Mouse (Mus musculus) thymus, postnatal 14 days (tissue): ENCODE data around the gene Flt3l.
A peak's percentile ranks its signal among the peaks of the same experiment; 100 is the strongest.

Source experiments
- DNase-seq: peaks from one replicate; pipeline ENCODE4 v3.0.0; 2021

Flt3l gene

DNA sequence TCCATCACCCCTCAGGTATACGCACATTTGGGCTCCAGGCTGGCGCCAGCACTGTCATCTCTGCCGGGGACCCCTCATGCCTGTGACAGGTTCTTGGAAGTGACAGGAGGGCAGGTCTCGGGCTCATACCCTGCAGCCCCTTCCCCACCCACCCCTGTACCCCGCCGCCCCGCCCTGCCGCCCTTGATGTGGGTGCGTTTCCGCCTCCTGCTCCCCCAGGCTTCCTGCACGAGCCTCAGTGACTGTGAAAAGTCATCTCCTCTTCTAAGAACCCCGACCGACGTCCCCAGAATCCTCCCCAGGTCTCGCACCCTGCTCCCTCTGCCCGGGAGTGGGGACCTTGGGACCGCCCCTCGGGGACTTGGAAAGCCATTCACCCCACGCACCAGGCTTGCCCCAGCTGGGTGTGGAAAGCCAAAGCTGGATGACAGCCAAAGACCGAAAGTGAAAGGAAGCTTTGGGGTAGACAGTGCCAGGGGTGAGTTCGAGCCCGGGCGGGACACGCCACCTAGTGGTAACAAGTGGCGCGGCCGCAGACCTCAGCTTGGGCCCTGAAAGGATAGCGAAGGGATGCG, at the start of gene Flt3l, which contains the start of gene Gm45713:
Gene Flt3l (minus strand): TSS at position 440 of the 575 bp plus-strand sequence.
Gene Gm45713 (minus strand): TSS at position 239 of the 575 bp plus-strand sequence.
- peak; percentile 91 for DNase-seq

DNA sequence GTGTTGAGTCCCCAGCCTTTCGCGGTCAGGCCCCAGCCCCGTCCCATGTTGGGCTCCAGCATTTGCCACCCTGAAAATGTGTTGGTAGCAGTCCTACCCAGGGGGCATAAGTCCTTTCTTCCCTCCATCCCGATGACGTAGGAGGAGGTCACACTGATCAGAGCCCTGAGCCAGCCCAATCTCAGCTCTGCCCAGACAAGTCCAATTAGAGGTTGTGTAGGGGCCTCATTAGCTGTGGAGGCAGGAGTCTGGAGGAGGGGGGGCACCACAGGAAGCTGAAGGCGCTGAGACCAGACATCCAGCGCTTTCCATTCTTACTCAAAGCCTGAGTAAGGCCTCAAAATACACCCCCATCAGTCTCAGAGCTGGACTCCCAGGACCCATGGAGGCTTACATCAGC, 49.7 kb upstream of the Flt3l start:
- DNase-seq, result no peak

DNA sequence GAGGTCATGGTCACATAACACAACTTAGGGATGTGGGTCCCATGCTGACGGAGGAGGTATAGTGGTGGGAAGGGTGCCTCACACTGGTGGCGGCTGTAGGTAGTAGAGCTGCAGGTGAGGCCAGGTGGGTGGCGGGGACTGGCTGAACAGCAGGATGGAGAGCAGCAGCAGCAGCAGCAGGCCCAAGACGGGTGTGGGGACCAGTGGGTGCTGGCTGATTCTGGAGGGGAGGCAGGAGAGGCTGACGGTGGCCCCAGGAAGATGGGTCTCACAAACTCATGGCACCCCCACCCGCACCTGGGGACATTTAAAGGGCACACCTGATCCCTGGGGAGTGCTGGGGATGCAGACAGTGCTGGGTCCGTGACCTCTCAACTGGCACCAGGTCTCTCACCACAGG, 47.4 kb upstream of the Flt3l start:
- DNase-seq, result no peak

DNA sequence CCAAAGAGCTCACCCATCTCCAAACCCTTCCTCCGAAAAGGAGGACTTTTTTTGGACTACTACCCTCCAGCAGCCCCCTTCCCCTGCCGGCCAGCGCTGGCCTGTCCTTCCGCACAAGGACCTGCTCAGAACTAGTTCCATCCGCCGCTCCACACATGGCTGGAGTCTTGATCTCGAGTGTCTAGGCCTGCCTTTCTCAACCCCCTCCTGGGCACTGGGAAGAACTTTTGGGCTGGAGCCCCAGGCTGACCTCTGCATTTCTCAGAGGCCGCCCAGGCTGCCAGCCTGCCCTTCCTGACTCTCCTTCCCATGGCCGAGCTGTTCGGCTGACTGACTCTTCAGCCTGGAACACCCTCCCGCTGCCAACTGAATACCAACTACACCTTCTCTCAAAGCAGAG, 46.4 kb upstream of the Flt3l start:
- DNase-seq, result no peak

DNA sequence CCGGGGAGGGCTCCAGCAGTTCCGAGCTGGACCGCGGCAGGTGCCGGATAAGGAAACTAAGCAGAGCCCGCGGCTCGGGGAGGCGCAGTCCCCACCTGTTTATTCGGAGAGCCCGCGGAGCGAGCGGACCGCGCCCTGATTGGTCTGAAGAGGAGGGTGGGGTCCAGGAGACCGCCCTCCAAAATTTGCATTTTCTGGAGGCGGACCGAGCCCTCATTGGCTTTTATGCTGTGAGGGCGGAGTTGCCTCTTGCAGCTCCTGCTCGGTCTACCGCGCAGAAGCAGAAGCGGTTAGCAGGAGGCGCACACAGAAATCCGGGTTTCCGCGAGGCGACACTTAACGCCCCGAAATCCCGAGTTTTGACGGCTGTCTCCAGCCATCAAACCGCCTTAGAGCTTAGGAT, 46.0 kb upstream of the Flt3l start:
- peak; percentile 90 for DNase-seq

DNA sequence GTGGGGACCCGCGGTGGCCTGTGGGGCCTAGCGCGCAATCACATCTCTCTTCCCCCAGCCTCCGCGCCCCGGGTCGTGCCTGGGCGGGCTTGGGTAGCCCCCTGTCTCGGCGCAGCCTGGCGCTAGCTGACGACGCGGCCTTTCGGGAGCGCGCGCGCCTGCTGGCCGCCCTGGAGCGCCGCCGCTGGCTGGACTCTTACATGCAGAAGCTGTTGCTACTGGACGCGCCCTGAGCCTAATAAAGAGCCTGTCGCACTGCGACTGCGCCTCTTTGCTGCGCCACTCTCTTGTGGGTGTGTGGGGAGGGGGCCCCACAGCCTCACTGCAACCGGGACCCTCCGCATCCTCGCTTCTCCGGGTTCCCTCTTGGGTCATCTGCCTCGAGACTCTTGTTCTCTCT, 45.3 kb upstream of the Flt3l start:
- no peak for DNase-seq

DNA sequence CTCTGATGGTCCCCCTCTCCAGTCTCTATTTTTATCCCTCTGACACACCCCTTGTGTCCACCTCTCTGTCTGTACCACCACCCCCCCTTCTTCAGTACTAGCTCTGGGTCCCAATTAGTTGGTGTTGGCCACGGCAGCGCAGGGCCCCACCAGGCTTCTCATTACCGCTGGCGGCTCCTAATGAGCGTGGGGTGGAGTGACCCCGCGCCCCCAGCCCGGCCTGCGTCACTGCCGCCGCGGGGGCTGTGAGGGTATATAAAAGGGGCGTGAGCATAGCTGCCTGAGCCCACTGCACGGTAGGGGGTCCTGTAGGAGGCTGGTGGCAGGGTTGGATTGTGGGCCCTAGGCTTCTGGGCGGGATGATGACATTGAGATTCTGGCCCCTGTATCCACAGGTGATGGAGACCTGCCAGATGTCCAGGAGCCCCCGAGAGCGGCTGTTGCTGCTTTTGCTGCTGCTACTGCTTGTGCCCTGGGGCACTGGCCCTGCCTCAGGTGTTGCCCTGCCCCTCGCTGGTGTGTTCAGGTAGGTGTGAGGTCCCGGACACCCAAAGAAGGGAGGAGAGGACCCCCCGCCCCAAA, 44.8 kb upstream of the Flt3l start, which contains the start of gene Pth2:
Gene Pth2 (plus strand): TSS at position 100 of the 582 bp plus-strand sequence.
- no peak for DNase-seq

DNA sequence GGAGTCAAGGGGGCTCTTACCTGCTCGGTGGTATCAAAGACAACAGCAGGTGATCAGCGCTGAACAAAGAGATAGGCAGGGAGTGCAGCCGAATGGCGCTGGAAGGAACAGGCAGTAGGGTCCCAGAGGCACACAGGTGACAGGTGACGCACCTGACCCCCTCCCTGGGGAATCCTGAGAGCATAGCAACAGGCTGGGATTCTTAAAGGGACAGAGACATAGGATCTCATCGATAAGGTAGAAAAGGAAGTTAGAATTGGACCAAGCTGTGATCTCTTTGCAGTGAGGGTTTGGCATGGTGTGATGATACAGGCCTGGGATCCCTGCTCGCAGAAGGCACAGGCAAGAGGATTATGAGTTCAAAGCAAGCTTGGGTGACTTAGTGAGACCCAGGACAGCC, 43.2 kb upstream of the Flt3l start, which contains the start of gene Gfy:
Gene Gfy (minus strand): TSS at position 101 of the 400 bp plus-strand sequence.
- no peak for DNase-seq

DNA sequence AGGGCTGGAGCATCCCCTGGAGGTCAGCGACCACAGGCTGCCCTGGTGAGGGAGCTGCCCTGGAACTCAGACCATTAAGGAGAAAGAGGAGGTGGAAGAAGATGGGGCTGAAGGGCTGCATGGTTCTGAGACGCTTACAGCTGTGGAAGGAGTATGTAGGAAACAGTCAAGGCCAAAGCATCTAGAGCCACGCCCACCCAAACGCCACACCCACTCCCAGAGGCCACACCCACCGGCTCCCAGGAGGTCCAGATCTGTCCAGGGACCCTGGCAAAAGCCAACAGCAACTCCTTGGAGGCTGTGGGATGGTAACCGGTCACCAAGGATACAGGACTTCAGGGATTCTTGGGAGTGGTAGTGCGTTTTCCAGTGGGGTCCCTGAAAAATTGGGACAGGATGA, 42.3 kb upstream of the Flt3l start:
- no peak for DNase-seq

DNA sequence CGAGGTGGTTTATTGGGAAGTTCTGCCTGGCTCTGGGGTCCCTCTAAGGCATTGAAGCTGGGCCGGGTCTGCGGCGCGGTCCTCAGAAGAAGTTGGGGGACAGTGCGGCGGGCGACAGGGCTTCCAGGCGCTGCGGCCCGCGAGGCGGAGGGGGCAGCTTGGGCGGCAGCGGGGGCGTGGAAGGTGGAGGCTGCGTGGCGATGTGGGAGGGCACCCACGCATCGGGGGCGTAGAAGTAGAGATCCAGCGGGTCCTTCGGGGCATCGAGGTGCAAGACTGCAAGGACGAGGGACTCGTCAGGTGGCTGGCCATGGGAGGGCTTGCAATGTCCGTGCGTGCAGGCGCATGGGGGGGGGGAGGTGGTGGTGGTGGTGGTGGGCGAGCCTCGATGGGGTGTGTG, 40.1 kb upstream of the Flt3l start:
- no peak for DNase-seq

DNA sequence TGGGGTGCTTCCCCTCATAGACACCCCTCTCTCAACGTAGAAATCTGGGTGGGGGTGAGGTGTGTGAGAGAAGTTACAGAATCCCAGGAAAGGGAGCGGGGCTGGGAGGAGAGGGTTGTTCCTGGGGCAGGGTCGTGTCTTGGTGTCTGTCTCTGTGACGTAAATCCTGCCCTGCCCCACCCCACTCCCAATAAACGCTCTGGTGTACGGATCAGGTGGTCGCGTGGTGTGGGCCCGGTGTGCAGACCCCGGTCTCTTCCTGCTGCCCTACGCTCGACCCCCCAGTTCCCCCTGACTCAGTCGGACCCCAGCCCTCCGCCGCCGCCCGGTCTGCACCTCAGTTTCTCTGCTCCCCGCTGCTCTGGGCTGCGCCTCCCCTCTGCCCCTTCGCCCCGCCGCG, 39.7 kb upstream of the Flt3l start:
- no peak for DNase-seq

DNA sequence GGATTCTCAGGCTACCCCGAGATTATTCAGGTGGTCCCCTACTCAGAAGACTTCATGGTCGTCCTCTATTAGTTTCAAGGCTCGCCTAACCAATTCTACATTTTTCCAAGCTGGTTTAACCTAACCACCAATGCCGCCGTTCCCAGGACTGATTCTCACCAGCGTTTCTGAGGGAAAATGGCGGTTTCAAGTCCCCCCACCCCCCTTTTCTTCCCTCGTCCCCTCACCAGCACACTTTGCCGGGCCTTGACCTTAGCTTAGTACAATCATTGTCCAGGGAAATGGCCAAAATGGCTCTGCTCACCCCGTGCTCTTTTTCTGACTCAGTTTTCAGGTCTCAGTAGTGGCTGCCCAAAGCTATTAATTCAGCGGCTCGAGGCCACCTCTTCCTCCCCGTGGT, 39.2 kb upstream of the Flt3l start:
- DNase-seq, result no peak

DNA sequence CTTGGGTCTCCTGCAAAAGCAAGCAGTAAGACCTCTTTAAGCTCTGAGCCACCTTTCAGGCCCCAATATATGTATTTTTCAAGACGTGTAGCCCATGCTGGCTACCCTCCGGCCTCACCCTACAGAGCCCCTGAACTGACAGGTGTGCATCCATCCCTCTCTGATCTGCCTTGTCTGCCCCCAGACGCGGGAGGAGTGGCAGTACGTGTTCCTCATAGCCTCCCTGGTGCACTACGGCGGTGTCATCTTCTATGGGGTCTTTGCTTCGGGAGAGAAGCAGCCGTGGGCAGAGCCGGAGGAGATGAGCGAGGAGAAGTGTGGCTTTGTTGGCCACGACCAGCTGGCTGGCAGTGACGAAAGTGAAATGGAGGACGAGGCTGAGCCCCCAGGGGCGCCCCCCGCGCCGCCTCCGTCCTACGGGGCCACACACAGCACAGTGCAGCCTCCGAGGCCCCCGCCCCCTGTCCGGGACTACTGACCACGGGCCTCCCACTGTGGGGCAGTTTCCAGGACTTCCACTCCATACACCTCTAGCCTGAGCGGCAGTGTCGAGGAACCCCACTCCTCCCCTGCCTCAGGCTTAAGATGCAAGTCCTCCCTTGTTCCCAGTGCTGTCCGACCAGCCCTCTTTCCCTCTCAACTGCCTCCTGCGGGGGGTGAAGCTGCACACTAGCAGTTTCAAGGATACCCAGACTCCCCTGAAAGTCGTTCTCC, 38.5 kb upstream of the Flt3l start:
- no peak for DNase-seq

DNA sequence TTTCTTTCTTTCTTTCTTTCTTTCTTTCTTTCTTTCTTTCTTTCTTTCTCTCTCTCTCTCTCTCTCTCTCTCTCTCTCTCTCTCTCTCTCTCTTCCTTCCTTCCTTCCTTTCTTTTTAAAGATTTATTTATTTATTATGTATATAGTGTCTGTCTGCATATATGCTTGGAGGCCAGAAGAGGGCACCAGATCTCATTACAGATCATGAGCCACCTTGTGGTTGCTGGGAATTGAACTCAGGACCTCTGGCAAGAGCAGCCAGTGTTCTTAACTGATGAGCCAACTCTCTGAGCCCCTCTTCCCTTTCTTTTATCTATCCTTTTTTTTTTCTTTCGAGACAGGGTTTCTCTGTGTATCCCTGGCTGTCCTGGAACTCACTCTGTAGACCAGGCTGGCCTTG, 37.5 kb upstream of the Flt3l start:
- peak; percentile 43 for DNase-seq

DNA sequence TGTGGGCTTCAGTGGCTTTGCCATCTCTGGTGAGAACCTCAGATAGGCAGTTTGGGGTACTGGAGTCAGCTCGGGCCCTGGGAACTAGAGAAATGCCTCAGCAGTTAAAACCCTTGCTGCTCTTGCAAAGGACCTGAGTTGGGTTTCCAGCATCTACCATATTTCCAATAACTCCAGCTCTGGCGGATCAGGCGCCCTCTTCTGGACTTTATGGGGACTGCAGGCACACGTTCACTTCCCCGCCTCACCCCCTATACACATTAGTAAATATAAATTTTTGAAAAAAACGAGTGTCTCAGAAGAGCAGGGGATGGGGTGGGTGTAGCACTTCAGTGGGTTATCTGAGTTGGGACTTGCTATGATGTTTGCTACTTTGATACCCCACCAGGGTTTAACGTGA, 36.7 kb upstream of the Flt3l start:
- DNase-seq, result peak; percentile 63

DNA sequence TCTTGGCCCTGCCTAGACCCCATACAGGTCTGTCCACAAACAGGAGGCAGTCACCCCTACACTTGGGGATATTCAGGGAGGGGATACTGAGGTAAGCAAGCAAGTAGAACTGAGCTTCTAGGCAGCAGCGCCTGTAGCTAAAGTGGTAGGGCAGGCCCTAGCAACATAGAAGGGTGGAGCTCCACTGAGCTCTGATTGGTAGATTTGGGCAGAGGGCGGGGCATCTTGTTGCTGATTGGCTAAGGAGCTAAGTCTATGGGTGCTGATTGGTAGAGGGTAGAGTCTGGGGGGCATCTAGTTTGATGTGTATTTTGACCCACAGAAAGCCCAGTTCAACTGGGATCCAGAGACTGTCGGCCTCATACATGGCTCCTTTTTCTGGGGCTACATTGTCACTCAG, 33.3 kb upstream of the Flt3l start:
- DNase-seq, result no peak

DNA sequence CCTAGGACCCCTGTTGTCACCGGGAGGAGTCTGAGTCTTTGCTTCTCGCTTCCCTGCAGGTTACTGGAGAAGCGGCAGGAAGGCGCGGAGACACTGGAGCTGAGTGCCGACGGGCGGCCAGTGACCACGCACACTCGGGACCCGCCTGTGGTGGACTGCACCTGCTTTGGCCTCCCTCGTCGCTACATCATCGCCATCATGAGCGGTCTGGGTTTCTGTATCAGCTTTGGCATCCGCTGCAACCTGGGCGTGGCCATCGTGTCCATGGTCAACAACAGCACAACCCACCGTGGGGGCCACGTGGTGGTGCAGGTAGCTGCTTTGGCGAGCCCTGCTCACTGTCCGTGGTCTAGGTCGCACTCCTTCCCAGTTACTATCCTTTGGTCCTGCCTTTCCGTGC, 32.4 kb upstream of the Flt3l start:
- no peak for DNase-seq

DNA sequence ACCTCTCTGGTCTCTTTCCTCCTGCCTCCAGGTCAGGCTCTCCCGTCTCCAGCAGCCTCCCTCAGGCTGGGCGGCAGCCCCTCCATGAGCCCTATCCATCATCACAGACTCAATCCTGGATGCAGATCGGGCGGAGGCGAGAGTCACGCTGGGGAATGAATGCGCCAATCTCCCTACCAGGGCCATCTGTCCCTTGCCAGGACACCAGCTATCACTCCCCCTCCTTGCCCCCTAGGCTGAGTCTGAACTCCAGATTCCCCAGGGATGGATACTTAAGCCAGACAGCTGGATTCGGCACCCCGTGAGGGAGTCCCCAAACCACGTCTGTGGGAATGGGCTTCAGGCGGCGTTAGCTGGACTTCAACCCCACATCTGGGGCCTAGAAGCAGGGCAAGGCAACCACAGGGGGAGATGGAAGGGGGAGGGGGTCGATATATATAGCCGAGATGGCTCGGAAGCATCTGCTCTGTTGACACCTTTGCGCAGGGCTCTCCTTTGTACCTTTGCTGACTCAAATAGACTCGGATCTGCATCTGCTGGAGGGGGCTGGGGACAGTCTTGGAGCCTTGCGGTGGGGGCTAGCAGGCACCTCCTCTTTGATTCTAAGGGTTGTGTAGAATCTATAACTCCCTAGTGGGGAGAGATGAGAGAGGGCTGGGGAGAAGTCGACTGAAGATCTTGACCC, 31.7 kb upstream of the Flt3l start:
- DNase-seq, result no peak

DNA sequence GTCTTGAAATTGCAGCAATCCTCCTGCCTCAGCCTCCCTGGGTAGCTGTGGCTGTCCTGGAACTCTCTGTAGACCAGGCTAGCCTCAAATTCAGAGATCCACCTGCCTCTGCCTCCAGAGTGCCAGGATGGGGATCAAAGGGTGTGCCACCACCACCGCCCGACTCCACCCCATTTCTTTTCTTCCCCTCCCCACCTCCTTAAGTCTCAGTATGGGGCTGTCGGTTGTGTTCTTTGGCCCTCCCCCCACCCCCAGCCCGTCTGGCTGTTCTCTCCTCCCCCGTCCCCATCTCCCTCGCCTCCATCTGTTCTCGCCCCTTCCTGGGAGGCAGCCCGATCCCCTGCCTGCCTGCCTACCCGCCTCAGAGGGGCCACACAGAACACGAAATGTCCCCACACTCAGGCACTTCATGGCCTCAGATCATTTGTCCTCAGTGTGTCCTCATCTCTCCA, 30.7 kb upstream of the Flt3l start:
- no peak for DNase-seq

DNA sequence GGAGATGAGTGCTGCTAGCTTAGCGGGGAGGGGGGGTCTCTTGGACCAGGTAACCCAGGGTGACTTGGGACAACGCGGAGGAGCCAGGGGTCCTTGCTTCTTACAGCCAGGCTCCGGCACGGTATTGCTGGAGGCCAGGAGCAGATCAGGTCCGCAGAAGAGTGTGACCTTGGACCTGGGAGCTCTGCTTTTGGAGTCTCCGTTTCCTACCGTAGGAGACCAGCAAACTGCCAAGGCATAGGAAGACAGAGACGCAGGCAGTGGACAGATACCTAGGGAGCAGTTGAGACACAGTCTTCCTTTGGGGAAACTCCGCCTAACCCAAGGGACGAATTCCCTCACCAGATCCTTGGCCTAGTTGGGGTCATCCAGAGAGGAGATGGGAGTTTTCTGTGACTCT, 29.5 kb upstream of the Flt3l start:
- no peak for DNase-seq

DNA sequence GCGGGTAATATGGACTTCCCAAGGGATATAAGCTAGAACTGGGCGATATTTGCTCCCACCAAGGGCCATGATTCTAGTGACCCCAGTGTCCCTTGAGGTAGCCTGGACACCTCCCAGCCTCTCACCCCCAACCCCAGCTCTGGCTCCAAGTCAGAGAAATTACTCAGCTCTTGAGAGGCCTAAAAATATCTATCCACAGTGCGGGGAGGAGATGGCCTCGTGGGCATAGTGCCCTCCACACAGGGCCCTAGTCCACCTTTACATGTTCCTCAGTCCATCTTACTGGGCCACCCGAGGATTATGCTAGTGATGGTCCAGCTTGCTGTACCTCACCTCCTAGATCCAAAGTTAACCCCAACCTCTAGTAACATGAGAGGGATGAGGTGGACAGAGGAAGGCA, 28.6 kb upstream of the Flt3l start:
- no peak for DNase-seq

DNA sequence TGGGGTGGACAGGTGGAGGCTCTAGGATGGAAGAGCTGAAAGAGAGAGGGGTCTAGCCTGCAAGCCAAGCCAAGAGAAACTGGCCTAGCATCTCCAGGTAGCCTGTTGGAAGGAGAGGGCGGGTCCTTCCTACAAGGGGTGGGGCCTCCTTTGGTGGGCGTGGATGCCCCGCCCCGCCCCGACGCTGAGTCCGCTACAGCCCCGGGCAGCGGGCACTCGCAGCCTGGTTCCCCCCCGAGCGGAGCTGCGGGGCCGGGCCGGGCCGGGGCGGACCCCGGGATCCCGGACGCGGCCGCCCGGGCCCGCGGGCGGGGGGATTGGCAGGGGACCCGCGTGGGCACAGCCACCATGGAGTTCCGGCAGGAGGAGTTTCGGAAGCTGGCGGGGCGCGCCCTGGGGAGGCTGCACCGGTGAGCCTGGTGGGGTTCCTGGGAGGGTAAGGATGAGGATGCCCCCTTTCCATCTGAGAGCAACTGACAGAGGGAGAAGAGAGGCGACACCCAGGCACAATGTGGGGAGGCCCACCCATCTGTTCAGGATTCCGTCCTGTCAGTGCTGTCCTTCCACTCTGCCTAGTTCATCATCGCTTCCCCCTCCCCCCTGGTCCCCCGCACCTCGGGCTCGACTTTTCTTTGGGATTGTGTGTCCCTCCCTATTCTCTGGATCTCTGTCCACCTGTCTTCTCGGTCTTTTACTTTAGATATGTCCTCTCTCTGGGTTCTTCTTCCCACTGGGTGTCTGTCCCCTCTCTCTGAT, 27.7 kb upstream of the Flt3l start, which contains the start of gene Slc17a7:
Gene Slc17a7 (plus strand): TSS at position 215 of the 756 bp plus-strand sequence.
- peak; percentile 39 for DNase-seq
